Mouse (Mus musculus) midbrain, embryonic 11.5 days (tissue): Measurements from ENCODE around the gene Elmo1. TPM values are rescaled to one million over a fixed set of nuclear protein-coding genes. Genes with fewer than 3 reads are reported as not detected.

Source experiments
- ATAC-seq: fragments of 200-750 bp; cut with Nextera tagmentation; 2 replicates; pipeline ENCODE4 v1.8.0; 2017; ENCODE audit warnings: moderate TSS enrichment, moderate library complexity; ENCODE audit not compliant: low FRiP score
- DNase-seq: peaks from one replicate; pipeline ENCODE4 v3.0.0; 2015; ENCODE audit warnings: low spot score; ENCODE audit errors: missing footprints
- H3K27ac ChIP-seq: fragments of 300-500 bp; sonication (generic); 2 replicates; pipeline ENCODE4 v1.5.1; 2014; ENCODE audit warnings: low read depth, low read length
- H3K27me3 ChIP-seq: fragments of 300-500 bp; sonication (generic); 2 replicates; pipeline ENCODE4 v1.6.1; 2014; ENCODE audit warnings: mild to moderate bottlenecking, low read length, moderate library complexity, mixed read lengths; ENCODE audit not compliant: control insufficient read depth, insufficient read depth
- H3K36me3 ChIP-seq: fragments of 300-500 bp; sonication (generic); 2 replicates; pipeline ENCODE4 v1.6.1; 2014; ENCODE audit warnings: mild to moderate bottlenecking, low read length, moderate library complexity, mixed read lengths; ENCODE audit not compliant: control insufficient read depth, insufficient read depth
- H3K4me1 ChIP-seq: fragments of 300-500 bp; sonication (generic); 2 replicates; pipeline ENCODE4 v1.6.1; 2014; ENCODE audit warnings: low read length; ENCODE audit not compliant: control insufficient read depth, insufficient read depth
- H3K4me2 ChIP-seq: fragments of 300-500 bp; sonication (generic); 2 replicates; pipeline ENCODE4 v1.6.1; 2014; ENCODE audit warnings: mild to moderate bottlenecking, moderate library complexity
- H3K4me3 ChIP-seq: fragments of 300-500 bp; sonication (generic); 2 replicates; pipeline ENCODE4 v1.5.1; 2014; ENCODE audit warnings: low read depth, low read length
- H3K9ac ChIP-seq: fragments of 300-500 bp; sonication (generic); 2 replicates; pipeline ENCODE4 v1.6.1; 2014; ENCODE audit warnings: low read length
- H3K9me3 ChIP-seq: fragments of 300-500 bp; sonication (generic); 2 replicates; pipeline ENCODE4 v1.6.1; 2016; ENCODE audit warnings: low read length; ENCODE audit not compliant: control insufficient read depth
- WGBS: fragments of 180-500 bp; shearing (Covaris S2); extraction: QIAGEN DNeasy Blood & Tissue Kit; methylation state at CpG from one replicate; pipeline ENCODE4 v1.1.7; 2014; 5-methylcytosine and 5-hydroxymethylcytosine counted together
- polyA plus RNA-seq: library from polyadenylated mRNA; unstranded; fragments of >200 nt; fragmentation: Nextera tagmentation; extraction: Ambion mirVana; gene quantifications from 2 replicates; pipeline ENCODE4 v1.2.1, GENCODE M21; 2014

The Elmo1 gene
- polyA plus RNA-seq, 1 experiment from 2014 or later: 19.1 TPM

- Histone ChIP-seq H3K36me3 (no peaks in the 10 kb centered on the region), H3K27me3 (no peaks in the 10 kb centered on the region), H3K9me3 (no peaks in the 10 kb centered on the region), H3K4me1 (no peaks in the 10 kb centered on the region), H3K27ac (no peak overlapping the region), H3K4me2 (no peak overlapping the region), H3K4me3 (no peak overlapping the region), H3K9ac (no peak overlapping the region)
- ATAC-seq (no peak), DNase-seq (peak; percentile 78)
- WGBS: 79% methylated on average over 12 of the region's 12 CpGs
Measured at GRCm38 (mm10) chr13:20538216-20539070, 448.0 kb downstream of the Elmo1 start.

GRCm38 (mm10) chr13:20539631-20540030 lies 449.2 kb downstream of the Elmo1 start:
- no peak overlapping the region for H3K4me2 ChIP-seq
- DNase-seq (no peak), ATAC-seq (no peak)
- no peak overlapping the region for H3K9ac ChIP-seq
- no peak overlapping the region for H3K27ac ChIP-seq
- no peaks in the 10 kb centered on the region for H3K27me3 ChIP-seq
- H3K9me3 ChIP-seq: no peaks in the 10 kb centered on the region
- WGBS: 93% methylated on average over 2 of the region's 2 CpGs
- no peak overlapping the region for H3K4me3 ChIP-seq
- H3K36me3 ChIP-seq: no peaks in the 10 kb centered on the region
- H3K4me1 ChIP-seq: no peaks in the 10 kb centered on the region

GRCm38 (mm10) chr13:20546568-20547204 lies 456.3 kb downstream of the Elmo1 start:
- DNase-seq (peak; percentile 59), ATAC-seq (no peak)
- H3K27ac ChIP-seq: no peak overlapping the region
- no peaks in the 10 kb centered on the region for H3K36me3 ChIP-seq
- H3K9me3 ChIP-seq: no peaks in the 10 kb centered on the region
- H3K4me1 ChIP-seq: no peaks in the 10 kb centered on the region
- WGBS: 91% methylated on average over 12 of the region's 12 CpGs
- H3K27me3 ChIP-seq: no peaks in the 10 kb centered on the region
- no peak overlapping the region for H3K9ac ChIP-seq
- no peak overlapping the region for H3K4me2 ChIP-seq
- no peak overlapping the region for H3K4me3 ChIP-seq

GRCm38 (mm10) chr13:20549983-20550382 lies 459.6 kb downstream of the Elmo1 start:
- Histone ChIP-seq H3K4me3 (no peak overlapping the region), H3K9ac (no peak overlapping the region), H3K36me3 (no peaks in the 10 kb centered on the region), H3K27ac (no peak overlapping the region), H3K4me2 (no peak overlapping the region), H3K9me3 (no peaks in the 10 kb centered on the region), H3K4me1 (no peaks in the 10 kb centered on the region), H3K27me3 (no peaks in the 10 kb centered on the region)
- 95% methylated on average over 4 of the region's 4 CpGs for WGBS
- DNase-seq (peak; percentile 45), ATAC-seq (no peak)

- Histone ChIP-seq H3K4me3 (no peak overlapping the region), H3K9me3 (no peaks in the 10 kb centered on the region), H3K27ac (no peak overlapping the region), H3K9ac (no peak overlapping the region), H3K4me1 (no peaks in the 10 kb centered on the region), H3K36me3 (no peaks in the 10 kb centered on the region), H3K27me3 (no peaks in the 10 kb centered on the region), H3K4me2 (no peak overlapping the region)
- WGBS: 92% methylated on average over 1 of the region's 1 CpGs
- peak; percentile 41 for DNase-seq
- ATAC-seq: no peak
Measured at GRCm38 (mm10) chr13:20551559-20551958, 461.2 kb downstream of the Elmo1 start.

GRCm38 (mm10) chr13:20555853-20556452 lies 465.6 kb downstream of the Elmo1 start:
- no peak overlapping the region for H3K4me3 ChIP-seq
- 93% methylated on average over 4 of the region's 4 CpGs for WGBS
- H3K9me3 ChIP-seq: no peaks in the 10 kb centered on the region
- no peak overlapping the region for H3K27ac ChIP-seq
- H3K27me3 ChIP-seq: no peaks in the 10 kb centered on the region
- ATAC-seq: no peak
- no peak overlapping the region for H3K4me2 ChIP-seq
- no peak overlapping the region for H3K9ac ChIP-seq
- DNase-seq: no peak
- no peaks in the 10 kb centered on the region for H3K36me3 ChIP-seq
- H3K4me1 ChIP-seq: no peaks in the 10 kb centered on the region

GRCm38 (mm10) chr13:20556739-20557138 lies 466.3 kb downstream of the Elmo1 start:
- H3K4me1 ChIP-seq: no peaks in the 10 kb centered on the region
- H3K36me3 ChIP-seq: no peaks in the 10 kb centered on the region
- no peaks in the 10 kb centered on the region for H3K9me3 ChIP-seq
- no peaks in the 10 kb centered on the region for H3K27me3 ChIP-seq
- no peak overlapping the region for H3K27ac ChIP-seq
- no peak overlapping the region for H3K4me3 ChIP-seq
- no peak for DNase-seq
- 0 out of 2 replicates have a peak, but pooled peaks have one; percentile 22 for ATAC-seq
- no peak overlapping the region for H3K9ac ChIP-seq
- 90% methylated on average over 10 of the region's 10 CpGs for WGBS
- H3K4me2 ChIP-seq: no peak overlapping the region

- H3K9me3 ChIP-seq: no peaks in the 10 kb centered on the region
- no peak overlapping the region for H3K9ac ChIP-seq
- H3K27ac ChIP-seq: no peak overlapping the region
- no peak overlapping the region for H3K4me2 ChIP-seq
- H3K4me3 ChIP-seq: no peak overlapping the region
- H3K36me3 ChIP-seq: no peaks in the 10 kb centered on the region
- 0 out of 2 replicates have a peak, but pooled peaks have one; percentile 30 for ATAC-seq
- no peak for DNase-seq
- no peaks in the 10 kb centered on the region for H3K27me3 ChIP-seq
- WGBS: 79% methylated on average over 8 of the region's 8 CpGs
- no peaks in the 10 kb centered on the region for H3K4me1 ChIP-seq
Measured at GRCm38 (mm10) chr13:20557156-20557555, 466.8 kb downstream of the Elmo1 start.

GRCm38 (mm10) chr13:20558376-20558775 lies 468.0 kb downstream of the Elmo1 start:
- DNase-seq (no peak), ATAC-seq (no peak)
- Histone ChIP-seq H3K9ac (no peak overlapping the region), H3K4me2 (no peak overlapping the region), H3K4me1 (no peaks in the 10 kb centered on the region), H3K9me3 (no peaks in the 10 kb centered on the region), H3K27ac (no peak overlapping the region), H3K4me3 (no peak overlapping the region), H3K36me3 (no peaks in the 10 kb centered on the region), H3K27me3 (no peaks in the 10 kb centered on the region)
- 92% methylated on average over 2 of the region's 2 CpGs for WGBS
